Mouse (Mus musculus) midbrain, embryonic 11.5 days (tissue): Measurements from ENCODE around the gene Dnajc4. TPM values are rescaled to one million over a fixed set of nuclear protein-coding genes. Genes with fewer than 3 reads are reported as not detected.

Experiments used
- ATAC-seq: fragments of 200-750 bp; cut with Nextera tagmentation; 2 replicates; pipeline ENCODE4 v1.8.0; 2017; ENCODE audit warnings: moderate TSS enrichment, moderate library complexity; ENCODE audit not compliant: low FRiP score
- DNase-seq: peaks from one replicate; pipeline ENCODE4 v3.0.0; 2015; ENCODE audit warnings: low spot score; ENCODE audit errors: missing footprints
- H3K27ac ChIP-seq: fragments of 300-500 bp; sonication (generic); 2 replicates; pipeline ENCODE4 v1.5.1; 2014; ENCODE audit warnings: low read depth, low read length
- H3K27me3 ChIP-seq: fragments of 300-500 bp; sonication (generic); 2 replicates; pipeline ENCODE4 v1.6.1; 2014; ENCODE audit warnings: mild to moderate bottlenecking, low read length, moderate library complexity, mixed read lengths; ENCODE audit not compliant: control insufficient read depth, insufficient read depth
- H3K36me3 ChIP-seq: fragments of 300-500 bp; sonication (generic); 2 replicates; pipeline ENCODE4 v1.6.1; 2014; ENCODE audit warnings: mild to moderate bottlenecking, low read length, moderate library complexity, mixed read lengths; ENCODE audit not compliant: control insufficient read depth, insufficient read depth
- H3K4me1 ChIP-seq: fragments of 300-500 bp; sonication (generic); 2 replicates; pipeline ENCODE4 v1.6.1; 2014; ENCODE audit warnings: low read length; ENCODE audit not compliant: control insufficient read depth, insufficient read depth
- H3K4me2 ChIP-seq: fragments of 300-500 bp; sonication (generic); 2 replicates; pipeline ENCODE4 v1.6.1; 2014; ENCODE audit warnings: mild to moderate bottlenecking, moderate library complexity
- H3K4me3 ChIP-seq: fragments of 300-500 bp; sonication (generic); 2 replicates; pipeline ENCODE4 v1.5.1; 2014; ENCODE audit warnings: low read depth, low read length
- H3K9ac ChIP-seq: fragments of 300-500 bp; sonication (generic); 2 replicates; pipeline ENCODE4 v1.6.1; 2014; ENCODE audit warnings: low read length
- H3K9me3 ChIP-seq: fragments of 300-500 bp; sonication (generic); 2 replicates; pipeline ENCODE4 v1.6.1; 2016; ENCODE audit warnings: low read length; ENCODE audit not compliant: control insufficient read depth
- WGBS: fragments of 180-500 bp; shearing (Covaris S2); extraction: QIAGEN DNeasy Blood & Tissue Kit; methylation state at CpG from one replicate; pipeline ENCODE4 v1.1.7; 2014; 5-methylcytosine and 5-hydroxymethylcytosine counted together
- polyA plus RNA-seq: library from polyadenylated mRNA; unstranded; fragments of >200 nt; fragmentation: Nextera tagmentation; extraction: Ambion mirVana; gene quantifications from 2 replicates; pipeline ENCODE4 v1.2.1, GENCODE M21; 2014

Dnajc4 gene
- polyA plus RNA-seq, 1 experiment from 2014 or later: 17.9 TPM

DNA sequence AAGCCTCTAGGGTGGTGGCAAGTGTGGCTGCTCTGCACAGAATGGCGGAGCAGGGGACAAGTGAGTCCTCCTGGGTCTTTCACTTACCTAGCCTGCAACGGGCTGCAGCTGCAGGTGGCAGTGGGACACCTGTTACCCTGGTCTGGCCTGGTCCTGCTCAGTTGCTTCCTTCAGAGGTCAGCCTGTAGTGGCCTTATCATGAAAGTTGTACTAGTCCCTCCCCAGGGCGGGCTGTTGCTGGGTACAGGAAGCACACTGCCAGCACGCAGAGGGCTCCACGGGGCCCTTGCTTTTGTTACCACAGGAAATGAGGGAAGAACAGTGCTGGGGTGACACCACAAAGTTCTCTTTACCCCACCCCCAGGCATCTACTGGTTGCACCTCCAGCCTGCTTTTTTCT, 26.8 kb upstream of the Dnajc4 start, which contains the start of gene Fermt3:
Gene Fermt3, minus strand, starts transcription at position 279 of the 400 bp plus-strand sequence.
- Histone ChIP-seq H3K9ac (no peak within 1 kb of the TSS), H3K27me3 (no peaks in the 10 kb centered on the region), H3K36me3 (peaks cover 24% of the 10 kb centered on the region), H3K4me3 (no peak within 1 kb of the TSS), H3K4me2 (no peak within 1 kb of the TSS), H3K27ac (no peak within 1 kb of the TSS), H3K4me1 (no peaks in the 10 kb centered on the region), H3K9me3 (no peaks in the 10 kb centered on the region)
- ATAC-seq (no peak), DNase-seq (no peak)
- WGBS: 95% methylated on average over 5 of the region's 5 CpGs

DNA sequence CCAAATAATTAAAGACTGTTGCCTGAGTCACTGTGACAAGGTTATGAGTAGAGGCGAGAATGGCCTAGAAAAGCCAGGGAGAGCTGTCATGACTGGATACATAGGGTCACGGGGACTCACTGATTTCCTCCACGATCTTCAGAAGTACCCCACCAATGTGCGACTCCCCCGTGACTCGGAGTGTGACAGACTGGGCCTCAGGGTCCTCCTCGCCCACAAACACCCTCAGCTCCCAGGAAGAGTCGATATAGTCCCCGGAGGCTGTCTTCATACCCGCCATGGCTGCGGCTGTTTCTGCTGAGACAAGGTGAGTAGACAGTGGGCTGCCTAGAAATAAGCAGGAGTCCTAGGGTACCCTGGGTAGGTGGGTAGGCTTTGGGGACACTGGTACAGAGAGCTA, 26.2 kb upstream of the Dnajc4 start:
- WGBS: 90% methylated on average over 11 of the region's 11 CpGs

GRCm38 (mm10) chr19:7017541-7018457, 25.4 kb upstream of the Dnajc4 start:
- H3K4me2 ChIP-seq: no peak overlapping the region
- no peak overlapping the region for H3K4me3 ChIP-seq
- ATAC-seq: no peak
- no peak overlapping the region; the same call in 1 of the 2 replicates for H3K9ac ChIP-seq
- no peaks in the 10 kb centered on the region for H3K27me3 ChIP-seq
- no peaks in the 10 kb centered on the region for H3K9me3 ChIP-seq
- WGBS: 86% methylated on average over 12 of the region's 12 CpGs
- no peak overlapping the region for H3K27ac ChIP-seq
- no peak for DNase-seq
- H3K36me3 ChIP-seq: peaks cover 16% of the 10 kb centered on the region
- no peaks in the 10 kb centered on the region for H3K4me1 ChIP-seq

More for the DNA sequence above, 26.2 kb upstream of the Dnajc4 start:
- ATAC-seq (no peak), DNase-seq (no peak)
- Histone ChIP-seq H3K4me2 (no peak overlapping the region), H3K9me3 (no peaks in the 10 kb centered on the region), H3K27me3 (no peaks in the 10 kb centered on the region), H3K4me3 (no peak overlapping the region), H3K36me3 (peaks cover 23% of the 10 kb centered on the region), H3K9ac (no peak overlapping the region), H3K27ac (no peak overlapping the region), H3K4me1 (no peaks in the 10 kb centered on the region)

DNA sequence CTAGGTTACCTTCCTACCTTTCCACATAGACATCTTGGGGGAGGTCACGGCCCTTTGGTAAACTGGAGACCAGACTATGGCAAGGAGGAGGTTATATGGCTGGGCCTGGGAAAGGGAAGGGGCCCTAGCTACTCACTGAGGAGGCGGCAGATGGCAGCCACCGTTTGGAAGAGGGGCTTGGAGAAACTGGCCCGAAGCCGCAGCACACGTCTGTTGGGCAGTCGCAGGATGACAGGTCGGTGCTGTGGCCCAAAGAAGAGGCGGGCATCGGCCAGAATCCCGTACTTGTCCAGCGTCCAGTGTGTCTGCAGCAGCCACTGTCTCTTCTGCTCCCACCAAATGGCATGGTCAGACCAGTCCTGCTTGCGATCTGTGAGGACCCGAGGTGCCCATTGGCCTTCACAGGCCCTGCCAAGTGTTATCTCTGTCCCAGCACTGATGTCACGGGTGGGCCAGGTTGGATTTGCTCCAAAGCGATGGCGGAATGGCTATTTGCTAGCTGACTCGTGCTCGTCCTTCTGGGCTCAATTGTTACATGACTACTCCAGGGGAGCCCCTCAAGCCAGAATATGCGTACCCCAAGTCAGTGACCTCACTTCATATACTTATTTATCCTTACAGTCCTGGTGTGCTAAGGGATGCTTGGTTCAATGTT, 22.2 kb upstream of the Dnajc4 start:
- H3K4me3 ChIP-seq: no peak overlapping the region
- H3K4me2 ChIP-seq: no peak overlapping the region
- H3K9ac ChIP-seq: no peak overlapping the region
- no peaks in the 10 kb centered on the region for H3K27me3 ChIP-seq
- no peak for ATAC-seq
- H3K27ac ChIP-seq: no peak overlapping the region
- WGBS: 93% methylated on average over 20 of the region's 20 CpGs
- 0 out of 2 replicates have a peak, but pooled peaks cover 3% of the 10 kb centered on the region for H3K36me3 ChIP-seq
- no peaks in the 10 kb centered on the region for H3K9me3 ChIP-seq
- no peaks in the 10 kb centered on the region for H3K4me1 ChIP-seq
- DNase-seq: no peak

DNA sequence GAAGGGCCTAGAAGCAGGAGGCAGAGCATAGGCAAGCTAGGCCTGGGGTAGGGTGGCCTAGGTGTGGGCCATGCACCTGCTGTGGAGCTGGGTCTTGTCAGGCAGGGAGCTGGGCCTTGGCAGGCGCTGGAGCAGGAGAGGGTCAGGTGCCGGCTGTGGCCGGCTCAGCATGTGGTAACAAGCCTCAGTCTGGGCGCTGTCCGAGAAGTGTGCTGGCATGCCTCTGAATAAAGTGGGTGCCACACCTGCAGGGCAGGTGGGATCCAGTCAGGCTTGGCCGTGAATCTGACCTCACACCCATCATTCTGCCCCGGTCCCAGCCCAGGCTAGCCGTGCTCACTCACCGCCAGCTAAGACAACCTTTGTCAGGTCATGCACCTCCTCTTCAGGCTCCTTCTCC, 21.6 kb upstream of the Dnajc4 start:
- ATAC-seq: no peak
- 85% methylated on average over 9 of the region's 9 CpGs for WGBS
- H3K36me3 ChIP-seq: 0 out of 2 replicates have a peak, but pooled peaks cover 3% of the 10 kb centered on the region

DNA sequence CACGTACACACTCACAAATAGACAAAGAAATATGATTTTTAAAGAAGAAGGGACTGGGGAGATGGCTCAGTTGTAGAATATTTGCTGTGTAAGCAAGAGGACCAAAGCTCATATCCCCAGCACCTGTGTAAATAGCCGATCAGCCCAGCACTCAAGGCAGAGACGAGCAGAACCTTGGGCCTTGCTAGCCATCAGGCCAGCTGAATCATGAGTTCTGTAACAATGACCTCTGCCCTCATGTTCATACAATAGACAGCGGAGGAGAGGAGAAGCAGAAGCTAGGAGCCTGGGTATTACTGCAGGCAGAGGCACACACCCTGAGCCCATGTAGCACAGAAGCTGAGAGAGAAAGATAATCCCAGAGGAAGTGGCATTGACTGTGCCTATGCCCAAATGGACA, 20.1 kb upstream of the Dnajc4 start:
- 0 out of 2 replicates have a peak, but pooled peaks cover 3% of the 10 kb centered on the region for H3K36me3 ChIP-seq
- ATAC-seq: no peak

More for the DNA sequence above, 21.6 kb upstream of the Dnajc4 start:
- Histone ChIP-seq H3K27ac (no peak overlapping the region), H3K4me3 (no peak overlapping the region), H3K9ac (no peak overlapping the region), H3K4me1 (no peaks in the 10 kb centered on the region), H3K4me2 (no peak overlapping the region), H3K9me3 (no peaks in the 10 kb centered on the region), H3K27me3 (no peaks in the 10 kb centered on the region)
- DNase-seq: no peak

GRCm38 (mm10) chr19:7006892-7007593, 14.7 kb upstream of the Dnajc4 start:
- Histone ChIP-seq H3K9me3 (no peaks in the 10 kb centered on the region), H3K27ac (no peak overlapping the region), H3K27me3 (no peaks in the 10 kb centered on the region), H3K4me1 (no peaks in the 10 kb centered on the region), H3K36me3 (no peaks in the 10 kb centered on the region), H3K4me3 (no peak overlapping the region), H3K4me2 (no peak overlapping the region), H3K9ac (no peak overlapping the region)
- WGBS: 85% methylated on average over 9 of the region's 9 CpGs
- ATAC-seq (no peak), DNase-seq (no peak)

More for the DNA sequence above, 20.1 kb upstream of the Dnajc4 start:
- no peaks in the 10 kb centered on the region for H3K27me3 ChIP-seq
- WGBS: 80% methylated on average over 4 of the region's 4 CpGs
- H3K9ac ChIP-seq: no peak overlapping the region
- H3K4me2 ChIP-seq: no peak overlapping the region
- H3K9me3 ChIP-seq: no peaks in the 10 kb centered on the region
- no peak for DNase-seq
- H3K4me3 ChIP-seq: no peak overlapping the region
- no peak overlapping the region for H3K27ac ChIP-seq
- no peaks in the 10 kb centered on the region for H3K4me1 ChIP-seq

GRCm38 (mm10) chr19:6999360-7000063, 7.1 kb upstream of the Dnajc4 start:
- Histone ChIP-seq H3K4me1 (peaks cover 14% of the 10 kb centered on the region), H3K9me3 (no peaks in the 10 kb centered on the region), H3K9ac (no peak overlapping the region), H3K27ac (no peak overlapping the region), H3K27me3 (no peaks in the 10 kb centered on the region), H3K36me3 (peaks cover 7% of the 10 kb centered on the region; the same call in 1 of the 2 replicates), H3K4me2 (no peak overlapping the region), H3K4me3 (no peak overlapping the region)
- WGBS: 93% methylated on average over 19 of the region's 19 CpGs
- no peak for ATAC-seq
- no peak for DNase-seq
